Mouse (Mus musculus) liver, postnatal 0 days (tissue): ENCODE results near the gene Atp5s. TPM values are rescaled to one million over a fixed set of nuclear protein-coding genes. Genes with fewer than 3 reads are reported as not detected.

Source experiments
- ATAC-seq: fragments of 200-750 bp; cut with Nextera tagmentation; 2 replicates; pipeline ENCODE4 v1.8.0; 2017; ENCODE audit warnings: mild to moderate bottlenecking, moderate library complexity
- DNase-seq: peaks from one replicate; pipeline ENCODE4 v3.0.0-alpha.2; 2016
- H3K27ac ChIP-seq: fragments of 300-500 bp; sonication (generic); 2 replicates; pipeline ENCODE4 v1.5.1; 2014; ENCODE audit warnings: antibody characterized with exemption, moderate library complexity, mild to moderate bottlenecking, low read depth
- H3K27me3 ChIP-seq: fragments of 300-500 bp; sonication (generic); 2 replicates; pipeline ENCODE4 v1.6.1; 2014; ENCODE audit warnings: low read length, control low read depth, mixed read lengths; ENCODE audit not compliant: insufficient read depth
- H3K36me3 ChIP-seq: fragments of 300-500 bp; sonication (generic); replicated peaks from 2 replicates; pipeline ENCODE4 v1.6.1; 2014; ENCODE audit warnings: mild to moderate bottlenecking, control low read depth, low read length, moderate library complexity, mixed read lengths; ENCODE audit not compliant: insufficient read depth
- H3K4me1 ChIP-seq: fragments of 300-500 bp; sonication (generic); 2 replicates; pipeline ENCODE4 v1.6.1; 2014; ENCODE audit warnings: antibody characterized with exemption, mild to moderate bottlenecking, control low read depth; ENCODE audit not compliant: insufficient read depth
- H3K4me2 ChIP-seq: fragments of 300-500 bp; sonication (generic); 2 replicates; pipeline ENCODE4 v1.6.1; 2014; ENCODE audit warnings: low read depth, mild to moderate bottlenecking, low read length, moderate library complexity, mixed read lengths
- H3K4me3 ChIP-seq: fragments of 300-500 bp; sonication (generic); 2 replicates; pipeline ENCODE4 v1.5.1; 2014; ENCODE audit warnings: low read depth, low read length
- H3K9ac ChIP-seq: fragments of 300-500 bp; sonication (generic); replicated peaks from 2 replicates; pipeline ENCODE4 v1.6.1; 2014; ENCODE audit warnings: mild to moderate bottlenecking, moderate library complexity
- H3K9me3 ChIP-seq: fragments of 300-500 bp; sonication (generic); 2 replicates; pipeline ENCODE4 v1.6.1; 2016; ENCODE audit warnings: mild to moderate bottlenecking, control low read depth, low read length, mixed read lengths
- CTCF ChIP-seq: sonication (generic); IDR thresholded peaks from 2 replicates; pipeline ENCODE4 v1.5.1; 2016; ENCODE audit warnings: antibody characterized with exemption, low read depth
- EP300 ChIP-seq: IDR thresholded peaks from 2 replicates; pipeline ENCODE4 v1.6.1; 2016; ENCODE audit warnings: antibody characterized with exemption, low read depth, mild to moderate bottlenecking
- WGBS: fragments of 180-500 bp; shearing (Covaris S2); extraction: QIAGEN DNeasy Blood & Tissue Kit; methylation state at CpG from one replicate; pipeline ENCODE4 v1.1.7; 2014; ENCODE audit not compliant: insufficient replicate concordance; 5-methylcytosine and 5-hydroxymethylcytosine counted together
- polyA plus RNA-seq: library from polyadenylated mRNA; unstranded; fragments of >200 nt; fragmentation: Nextera tagmentation; extraction: Ambion mirVana; gene quantifications from 2 replicates; pipeline ENCODE4 v1.2.1, GENCODE M21; 2015

Atp5s gene
- polyA plus RNA-seq, 1 experiment from 2014 or later, result 18.3 TPM

DNA sequence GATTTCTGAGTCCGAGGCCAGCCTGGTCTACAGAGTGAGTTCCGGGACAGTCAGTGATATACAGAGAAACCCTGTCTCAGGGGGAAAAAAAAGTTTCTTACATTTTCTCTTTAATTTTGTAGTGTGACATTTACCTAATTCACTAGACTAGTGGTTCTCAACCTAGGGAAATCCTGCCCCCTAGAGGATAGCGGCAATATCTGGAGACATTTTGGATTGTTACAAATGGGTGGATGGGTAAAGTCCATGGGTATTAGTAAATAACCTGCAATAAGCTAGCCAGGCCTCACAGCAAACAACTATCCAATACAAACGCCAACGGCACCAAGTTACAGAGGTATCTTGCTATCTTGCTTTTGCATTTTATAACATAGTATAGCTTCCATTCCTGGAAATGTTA, 28.0 kb upstream of the Atp5s start:
- no peak overlapping the region for H3K27ac ChIP-seq
- no peak overlapping the region for H3K4me2 ChIP-seq
- ATAC-seq, result peak; percentile 68
- no peak overlapping the region for H3K4me3 ChIP-seq
- no peaks in the 10 kb centered on the region for H3K27me3 ChIP-seq
- no peaks in the 10 kb centered on the region for H3K4me1 ChIP-seq
- peaks cover 16% of the 10 kb centered on the region for H3K36me3 ChIP-seq
- 58% methylated on average over 5 of the region's 5 CpGs for WGBS
- H3K9me3 ChIP-seq, result no peaks in the 10 kb centered on the region
- peak; percentile 62 for DNase-seq
- TF ChIP-seq CTCF (peak; percentile 85), EP300 (no peak)
- H3K9ac ChIP-seq, result no peak overlapping the region

DNA sequence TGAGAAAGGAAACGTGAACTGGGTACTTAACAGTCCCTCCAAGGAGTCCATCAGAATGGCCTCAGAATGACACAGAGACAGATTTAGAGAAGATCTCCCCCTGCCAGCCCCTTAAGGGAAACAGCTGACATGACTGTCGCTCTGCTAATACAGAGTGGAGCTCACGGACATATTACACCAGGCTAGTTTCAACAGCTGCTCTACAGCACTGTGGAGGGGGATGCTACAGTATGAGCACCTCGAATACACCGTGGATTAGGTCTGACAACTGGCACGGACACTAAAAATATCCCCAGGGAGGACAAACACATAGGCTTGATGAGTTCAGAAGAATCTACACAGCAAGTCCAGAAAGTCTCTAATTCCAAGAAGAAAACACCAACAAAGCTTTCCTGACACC, 26.4 kb upstream of the Atp5s start:
- Histone ChIP-seq H3K36me3 (peaks cover 18% of the 10 kb centered on the region), H3K27ac (no peak overlapping the region), H3K9me3 (no peaks in the 10 kb centered on the region), H3K4me2 (no peak overlapping the region), H3K27me3 (no peaks in the 10 kb centered on the region), H3K4me3 (no peak overlapping the region), H3K9ac (no peak overlapping the region), H3K4me1 (no peaks in the 10 kb centered on the region)
- no peak for ATAC-seq
- TF ChIP-seq CTCF, result no peak
- DNase-seq, result no peak
- 85% methylated on average over 6 of the region's 6 CpGs for WGBS

DNA sequence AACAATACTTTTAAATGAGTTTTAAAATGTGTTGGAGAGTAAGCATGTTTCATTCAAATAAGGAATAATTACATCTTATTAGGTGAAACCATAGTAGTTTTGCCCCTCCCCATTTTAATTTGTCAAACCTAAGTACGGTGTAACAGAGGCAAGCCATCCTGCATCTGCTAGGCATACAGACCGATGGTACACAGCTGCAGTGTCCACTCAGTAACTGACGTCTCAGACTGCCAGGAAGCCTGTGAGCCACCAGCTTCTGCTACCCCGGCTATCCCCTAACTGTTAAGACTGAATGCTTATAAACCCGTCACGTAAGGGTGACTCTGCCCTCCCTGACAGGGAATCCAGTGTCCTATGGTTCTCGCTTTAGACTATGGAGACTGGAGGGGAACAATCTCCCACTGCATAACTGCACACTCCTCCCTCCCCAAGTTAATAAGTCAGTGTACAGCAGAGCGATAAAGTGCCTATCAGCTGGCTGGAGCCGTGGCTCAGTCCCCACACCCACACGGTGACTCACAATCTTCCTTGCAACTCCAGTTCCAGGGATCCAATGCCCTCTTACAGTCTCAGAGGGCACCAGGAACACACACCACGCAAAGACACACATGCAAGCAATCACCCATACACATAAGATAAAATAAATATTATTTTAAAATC, 19.8 kb upstream of the Atp5s start:
- WGBS, result 81% methylated on average over 11 of the region's 11 CpGs
- Histone ChIP-seq H3K36me3 (peaks cover 22% of the 10 kb centered on the region), H3K27ac (no peak overlapping the region), H3K4me3 (no peak overlapping the region), H3K9me3 (no peaks in the 10 kb centered on the region), H3K4me2 (no peak overlapping the region), H3K4me1 (no peaks in the 10 kb centered on the region), H3K9ac (no peak overlapping the region), H3K27me3 (no peaks in the 10 kb centered on the region)
- ATAC-seq, result no peak
- no peak for DNase-seq
- no peak for TF ChIP-seq EP300
- TF ChIP-seq CTCF, result no peak

DNA sequence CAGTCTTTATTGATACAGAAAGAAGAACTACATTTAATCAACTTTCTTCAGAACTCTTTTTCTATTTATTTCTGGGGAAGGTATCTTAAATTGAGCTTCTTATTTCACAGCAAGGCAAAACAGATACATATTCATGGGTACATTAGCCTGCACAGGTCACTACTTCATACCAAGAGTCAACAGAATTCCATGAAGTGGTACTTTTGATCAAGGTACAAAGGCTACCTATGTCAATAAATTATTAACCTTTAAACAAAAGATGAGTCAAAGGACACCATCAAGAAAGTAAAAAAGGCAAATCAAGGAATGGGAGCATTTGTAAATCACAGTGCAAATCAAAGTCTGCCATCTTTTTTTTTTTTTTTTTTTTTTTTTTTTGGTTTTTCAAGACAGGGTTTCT, 11.1 kb upstream of the Atp5s start:
- TF ChIP-seq CTCF (no peak), EP300 (no peak)
- H3K36me3 ChIP-seq, result 0 out of 2 replicates have a peak, but pooled peaks cover 11% of the 10 kb centered on the region
- H3K4me2 ChIP-seq, result no peak overlapping the region
- DNase-seq, result no peak
- no peaks in the 10 kb centered on the region for H3K9me3 ChIP-seq
- no peak for ATAC-seq
- no peaks in the 10 kb centered on the region for H3K4me1 ChIP-seq
- no peak overlapping the region for H3K4me3 ChIP-seq
- no peaks in the 10 kb centered on the region for H3K27me3 ChIP-seq
- H3K9ac ChIP-seq, result no peak overlapping the region
- H3K27ac ChIP-seq, result no peak overlapping the region

DNA sequence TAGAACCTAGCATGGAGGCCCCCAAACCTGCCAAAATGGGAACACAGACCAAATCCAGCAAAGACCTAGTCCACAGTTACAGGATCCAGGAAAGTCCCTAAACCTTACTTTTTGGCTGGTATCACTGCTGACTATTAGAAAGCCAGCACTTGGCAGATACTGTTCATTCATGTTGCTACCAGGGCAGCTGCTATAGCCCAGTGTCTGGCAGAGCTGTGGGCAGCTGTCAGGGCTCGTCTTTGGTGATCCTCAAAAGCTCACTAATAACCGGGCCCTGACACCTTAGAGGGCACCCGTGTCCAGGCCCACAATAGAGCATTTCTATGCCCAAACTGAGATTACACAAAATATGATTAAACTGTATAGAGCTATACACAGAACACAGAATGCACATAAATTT, 1.9 kb upstream of the Atp5s start:
- Histone ChIP-seq H3K4me3 (no peak overlapping the region), H3K36me3 (no peaks in the 10 kb centered on the region), H3K9ac (no peak overlapping the region), H3K4me1 (peaks cover 15% of the 10 kb centered on the region), H3K27me3 (no peaks in the 10 kb centered on the region), H3K4me2 (no peak overlapping the region), H3K9me3 (peaks cover 9% of the 10 kb centered on the region), H3K27ac (no peak overlapping the region)
- TF ChIP-seq EP300, result no peak
- TF ChIP-seq CTCF, result no peak
- DNase-seq (no peak), ATAC-seq (no peak)
- 77% methylated on average over 3 of the region's 3 CpGs for WGBS

DNA sequence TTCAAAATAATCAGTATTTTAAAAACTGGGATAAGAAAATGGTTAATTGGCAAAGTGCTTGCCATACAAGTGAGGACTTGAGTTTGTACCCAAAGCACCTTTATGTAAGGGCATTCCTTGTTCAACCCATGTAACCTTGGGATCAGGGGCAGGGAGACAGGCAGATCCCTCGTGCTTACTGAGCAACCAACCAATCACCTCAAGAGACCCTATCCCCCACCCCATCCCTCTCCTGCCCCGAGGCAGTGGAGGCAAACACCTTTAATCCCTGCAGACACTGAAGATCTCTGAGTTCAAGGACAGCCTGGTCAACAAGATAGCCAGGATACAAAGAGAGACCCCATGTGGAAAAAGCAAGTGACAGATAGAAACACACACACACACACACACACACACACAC, 1.4 kb upstream of the Atp5s start:
- H3K4me3 ChIP-seq, result peak overlapping the region; percentile 68
- DNase-seq (no peak), ATAC-seq (no peak)
- no peaks in the 10 kb centered on the region for H3K27me3 ChIP-seq
- H3K9ac ChIP-seq, result no peak overlapping the region; the same call in 1 of the 2 replicates
- 64% methylated on average over 2 of the region's 2 CpGs for WGBS
- TF ChIP-seq EP300 (no peak), CTCF (no peak)
- H3K9me3 ChIP-seq, result peaks cover 9% of the 10 kb centered on the region
- H3K4me1 ChIP-seq, result peaks cover 15% of the 10 kb centered on the region
- H3K27ac ChIP-seq, result no peak overlapping the region
- H3K36me3 ChIP-seq, result 0 out of 2 replicates have a peak, but pooled peaks cover 1% of the 10 kb centered on the region
- peak overlapping the region; percentile 96 for H3K4me2 ChIP-seq
